Mouse (Mus musculus) CH12.LX (cell line): ENCODE measurements around the gene 1700092M07Rik. TPM values are rescaled to one million over a fixed set of nuclear protein-coding genes. Genes with fewer than 3 reads are reported as not detected.

Source experiments
- DNase-seq: peaks from one replicate; pipeline ENCODE4 v3.0.0-alpha.2; 2013; ENCODE audit errors: extremely low read depth
- H3K27ac ChIP-seq: 2 replicates; pipeline ENCODE4 v1.5.1; 2012; ENCODE audit warnings: low read depth, mild to moderate bottlenecking, control low read depth, moderate library complexity; ENCODE audit not compliant: insufficient read depth
- H3K27me3 ChIP-seq: replicated peaks from 2 replicates; pipeline ENCODE3; 2012; ENCODE audit warnings: inconsistent platforms
- H3K36me3 ChIP-seq, 2 experiments: replicated peaks in 1 of 2; 2 replicates each; pipeline versions ENCODE3 to v1.6.1; 2012; ENCODE audit warnings: inconsistent platforms in 1 of 2, low read length in 1 of 2, mild to moderate bottlenecking in 1 of 2, mixed read lengths in 1 of 2, moderate library complexity in 1 of 2; ENCODE audit not compliant: control insufficient read depth in 1 of 2, insufficient read depth in 1 of 2
- H3K4me1 ChIP-seq, 2 experiments: 2 replicates each; pipeline ENCODE4 v1.6.1; 2012; ENCODE audit warnings: inconsistent platforms in 1 of 2, moderate library complexity in 1 of 2; ENCODE audit not compliant: insufficient read depth in 2 of 2, control insufficient read depth in 1 of 2
- H3K4me2 ChIP-seq: 2 replicates; pipeline ENCODE4 v1.6.1; 2012; ENCODE audit warnings: low read depth, mild to moderate bottlenecking, control low read depth; ENCODE audit not compliant: poor library complexity, insufficient read depth, severe bottlenecking
- H3K4me3 ChIP-seq, 3 experiments: fragments of 150-350 bp in 1 of 3; sonication (generic) in 1 of 3; replicated peaks in 1 of 3; 2 replicates each; pipeline versions ENCODE3 to v1.5.1; 2011 to 2012; ENCODE audit warnings: low read depth in 2 of 3, low read length in 2 of 3, mild to moderate bottlenecking in 2 of 3, moderate library complexity in 2 of 3, control low read depth in 1 of 3, improper control_type of control experiment in 1 of 3, inconsistent platforms in 1 of 3, mixed read lengths in 1 of 3; ENCODE audit not compliant: poor library complexity in 1 of 3
- H3K79me2 ChIP-seq: replicated peaks from 2 replicates; pipeline ENCODE4 v1.6.1; 2012; ENCODE audit warnings: mild to moderate bottlenecking, moderate library complexity; ENCODE audit not compliant: control insufficient read depth, poor library complexity, insufficient read depth, severe bottlenecking; ENCODE audit errors: extremely low read depth
- H3K9ac ChIP-seq: 2 replicates; pipeline ENCODE4 v1.6.1; 2012; ENCODE audit warnings: low read depth, mild to moderate bottlenecking, control low read depth, moderate library complexity; ENCODE audit not compliant: insufficient read depth
- H3K9me3 ChIP-seq: replicated peaks from 2 replicates; pipeline ENCODE3; 2012; ENCODE audit warnings: low read length, inconsistent platforms, mixed read lengths
- BHLHE40 ChIP-seq: IDR thresholded peaks from 2 replicates; pipeline ENCODE4 v1.6.1; 2011; ENCODE audit warnings: mild to moderate bottlenecking, low read depth, low read length, improper control_type of control experiment
- CHD2 ChIP-seq: IDR thresholded peaks from 2 replicates; pipeline ENCODE4 v1.6.1; 2011; ENCODE audit warnings: low read length, improper control_type of control experiment
- E2F4 ChIP-seq: IDR thresholded peaks from 2 replicates; pipeline ENCODE4 v1.6.1; 2011; ENCODE audit warnings: low read depth, low read length, improper control_type of control experiment; ENCODE audit not compliant: insufficient replicate concordance
- HCFC1 ChIP-seq: IDR thresholded peaks from 2 replicates; pipeline ENCODE4 v1.6.1; 2012; ENCODE audit warnings: low read depth, mild to moderate bottlenecking, inconsistent platforms, low read length, improper control_type of control experiment
- JUND ChIP-seq: conservative IDR thresholded peaks from 2 replicates; pipeline ENCODE4 v1.6.1; 2011; ENCODE audit warnings: low read depth, low read length, improper control_type of control experiment
- KAT2A ChIP-seq: IDR thresholded peaks from 2 replicates; pipeline ENCODE4 v1.6.1; 2012; ENCODE audit warnings: low read length, improper control_type of control experiment, inconsistent platforms; ENCODE audit not compliant: insufficient replicate concordance
- MEF2A ChIP-seq: IDR thresholded peaks from 2 replicates; pipeline ENCODE4 v1.6.1; 2014; ENCODE audit warnings: low read depth, mild to moderate bottlenecking, inconsistent platforms, low read length, improper control_type of control experiment, borderline replicate concordance
- MXI1 ChIP-seq: IDR thresholded peaks from 2 replicates; pipeline ENCODE4 v1.6.1; 2011; ENCODE audit warnings: mild to moderate bottlenecking, low read depth, low read length, improper control_type of control experiment
- MYC ChIP-seq: IDR thresholded peaks from 2 replicates; pipeline ENCODE4 v1.6.1; 2011; ENCODE audit warnings: low read depth, mild to moderate bottlenecking, improper control_type of control experiment, low read length
- NELFE ChIP-seq: IDR thresholded peaks from 2 replicates; pipeline ENCODE4 v1.6.1; 2011; ENCODE audit warnings: low read depth, low read length, improper control_type of control experiment
- PAX5 ChIP-seq: IDR thresholded peaks from 2 replicates; pipeline ENCODE4 v1.6.1; 2012; ENCODE audit warnings: low read length, inconsistent platforms, mixed read lengths
- POLR2AphosphoS2 ChIP-seq: IDR thresholded peaks from 2 replicates; pipeline ENCODE4 v1.6.1; 2011; ENCODE audit warnings: low read depth, low read length, improper control_type of control experiment
- RAD21 ChIP-seq: IDR thresholded peaks from 2 replicates; pipeline ENCODE4 v1.6.1; 2011; ENCODE audit warnings: low read depth, mild to moderate bottlenecking, low read length, improper control_type of control experiment, moderate library complexity
- SMC3 ChIP-seq: IDR thresholded peaks from 2 replicates; pipeline ENCODE4 v1.6.1; 2011; ENCODE audit warnings: low read depth, low read length, improper control_type of control experiment
- ZMIZ1 ChIP-seq: IDR thresholded peaks from 2 replicates; pipeline ENCODE4 v1.6.1; 2012; ENCODE audit warnings: low read depth, mild to moderate bottlenecking, inconsistent platforms, low read length, improper control_type of control experiment
- dilution Hi-C: fragments of 300-500 bp; cut with MboI; formaldehyde crosslinking; loops from 2 replicates; pipeline ENCODE4 v1.14.3; 2020; ENCODE audit warnings: low sequenced_read_pairs; ENCODE audit not compliant: extremely low pct_unique_long_range_greater_than_20kb, extremely low pct_ligation_motif_present
- in situ Hi-C: fragments of 300-500 bp; cut with MboI; formaldehyde crosslinking; loops from 3 replicates; pipeline ENCODE4 v1.14.3; 2019; ENCODE audit warnings: low sequenced_read_pairs, low pct_ligation_motif_present, low pct_unique_long_range_greater_than_20kb, mixed read lengths
- polyA plus RNA-seq: library from polyadenylated mRNA; unstranded; fragments of >175 nt; gene quantifications from 2 replicates; pipeline ENCODE4 v1.2.1, GENCODE M21; 2012; ENCODE audit warnings: low read depth; ENCODE audit not compliant: insufficient read length
- total RNA-seq, 2 experiments: library from RNA; depleted of rRNA; stranded (reverse); fragments of 300-350 nt in 1 of 2; fragments of >200 nt in 1 of 2; gene quantifications; 2 replicates each; pipeline ENCODE4 v1.2.3; 2012 to 2014

Gene 1700092M07Rik
- total and polyA plus RNA-seq, 3 experiments, result 1.0 to 3.8 (median 3.1) TPM

DNA sequence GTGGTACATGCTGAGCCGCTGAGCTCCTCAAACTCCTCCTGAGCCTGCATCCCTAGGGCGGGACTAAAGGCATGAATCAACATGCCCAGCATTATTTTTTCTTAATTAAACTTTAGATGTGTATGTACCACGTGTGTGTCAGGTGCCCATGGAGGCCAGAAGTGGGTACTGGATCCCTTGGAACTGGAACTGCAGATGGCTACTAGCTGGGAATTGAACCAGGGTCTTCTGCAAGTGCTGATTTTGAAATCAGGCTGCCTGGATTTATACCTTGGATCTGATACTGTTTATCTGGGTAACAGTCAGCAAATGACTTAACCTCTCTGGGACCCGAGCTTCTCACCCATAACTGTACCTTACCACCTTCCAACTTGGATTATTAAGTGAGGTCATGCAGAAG lies 18.5 kb upstream of the 1700092M07Rik start:
- in situ Hi-C loops, result no loop called here
- dilution Hi-C loops, result no loop called here

GRCm38 (mm10) chr19:8722559-8722906 lies 18.0 kb upstream of the 1700092M07Rik start:
- Histone ChIP-seq H3K79me2 (peaks cover 40% of the 10 kb centered on the region), H3K27me3 (no peaks in the 10 kb centered on the region), H3K9ac (peak overlapping the region; percentile 69), H3K36me3 (peaks cover 26 to 34% of the 10 kb centered on the region in 2 experiments), H3K4me3 (peak overlapping the region; percentile 79 to 87 (median 81)), H3K27ac (peak overlapping the region; percentile 93), H3K4me1 (peaks cover 2 to 42% of the 10 kb centered on the region in 2 experiments; a peak in 3 of 4 replicates), H3K4me2 (peak overlapping the region; percentile 98; the same call in 1 of the 2 replicates), H3K9me3 (no peaks in the 10 kb centered on the region)
- TF ChIP-seq MXI1 (no peak), E2F4 (no peak), HCFC1 (no peak), ZMIZ1 (no peak), SMC3 (no peak), KAT2A (no peak), MEF2A (no peak), PAX5 (no peak)
- in situ Hi-C loops (no loop called here), dilution Hi-C loops (no loop called here)
- no peak for DNase-seq

More for the DNA sequence above, 18.5 kb upstream of the 1700092M07Rik start:
- H3K4me3 ChIP-seq, result peak overlapping the region; percentile 79 to 87 (median 81)
- H3K36me3 ChIP-seq, result peaks cover 26 to 33% of the 10 kb centered on the region in 2 experiments
- peak overlapping the region; percentile 98 for H3K4me2 ChIP-seq
- no peaks in the 10 kb centered on the region for H3K27me3 ChIP-seq
- no peaks in the 10 kb centered on the region for H3K9me3 ChIP-seq
- no peak overlapping the region for H3K27ac ChIP-seq
- TF ChIP-seq CHD2, result no peak
- no peak for TF ChIP-seq KAT2A
- no peak for TF ChIP-seq POLR2AphosphoS2
- no peak for TF ChIP-seq SMC3
- TF ChIP-seq NELFE, result no peak
- no peak for TF ChIP-seq BHLHE40
- TF ChIP-seq MYC, result no peak
- no peak for TF ChIP-seq RAD21
- TF ChIP-seq JUND, result no peak
- TF ChIP-seq, all 38 proteins: peak for 0
- peaks cover 2 to 44% of the 10 kb centered on the region in 2 experiments; a peak in 3 of 4 replicates for H3K4me1 ChIP-seq
- no peak for DNase-seq
- H3K9ac ChIP-seq, result peak overlapping the region; percentile 69
- peaks cover 40% of the 10 kb centered on the region for H3K79me2 ChIP-seq
